Mouse (Mus musculus) gonadal fat pad, adult 2 months (tissue): ENCODE data around the gene Tbx10. TPM values are rescaled to one million over a fixed set of nuclear protein-coding genes. Genes with fewer than 3 reads are reported as not detected.
A peak's percentile ranks its signal among the peaks of the same experiment; 100 is the strongest.
"Not testable (repeated sequence)": the region's sequence is repeated elsewhere in the genome, so short reads cannot be mapped to it uniquely, and the experiment has no call there.

Experiments used
- DNase-seq: peaks from one replicate; pipeline ENCODE4 v3.0.0-alpha.2; 2012; ENCODE audit warnings: low read depth
- polyA plus RNA-seq: library from polyadenylated mRNA; depleted of rRNA; stranded (reverse); fragments of >200 nt; gene quantifications from 2 replicates; pipeline ENCODE4 v1.2.3, GENCODE M21; 2012

Tbx10 gene
- polyA plus RNA-seq, 1 experiment, result not detected

DNA sequence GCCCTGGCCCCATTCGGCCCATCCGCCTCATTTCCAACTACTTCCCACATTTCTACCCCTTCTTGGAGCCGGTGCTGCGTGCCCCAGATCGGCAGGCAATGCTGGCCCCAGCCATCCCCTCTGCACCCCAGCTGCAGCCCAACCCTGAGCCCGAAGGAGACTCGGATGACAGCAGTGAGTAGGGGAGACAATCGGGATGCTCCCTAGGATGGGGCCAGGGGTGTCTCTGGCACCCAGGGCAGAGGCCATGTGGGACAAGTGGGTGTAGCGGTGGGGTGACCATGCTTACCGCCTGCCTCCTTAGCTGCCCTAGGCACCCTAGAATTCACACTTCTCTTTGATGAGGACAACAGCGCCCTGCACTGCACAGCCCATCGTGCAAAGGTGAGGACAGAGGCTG lies 11.1 kb downstream of the Tbx10 start:
- no peak for DNase-seq

DNA sequence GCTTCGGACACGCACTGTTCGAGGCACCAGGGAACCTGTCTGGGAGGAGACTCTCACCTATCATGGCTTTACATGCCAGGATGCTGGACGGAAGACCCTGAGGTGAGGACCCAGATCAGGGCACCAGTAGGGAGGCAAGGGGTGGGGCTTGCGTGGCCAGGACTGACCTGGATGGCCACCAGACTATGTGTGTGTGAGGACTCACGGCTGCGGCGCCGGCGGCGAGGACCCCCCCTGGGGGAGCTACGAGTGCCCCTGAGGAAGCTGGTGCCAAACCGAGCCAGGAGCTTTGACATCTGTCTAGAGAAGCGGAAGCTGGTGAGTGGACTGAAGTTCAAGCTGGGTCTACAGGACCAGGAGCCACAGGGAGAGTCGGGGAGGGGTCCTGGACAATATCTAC lies 11.8 kb downstream of the Tbx10 start:
- DNase-seq, result no peak

DNA sequence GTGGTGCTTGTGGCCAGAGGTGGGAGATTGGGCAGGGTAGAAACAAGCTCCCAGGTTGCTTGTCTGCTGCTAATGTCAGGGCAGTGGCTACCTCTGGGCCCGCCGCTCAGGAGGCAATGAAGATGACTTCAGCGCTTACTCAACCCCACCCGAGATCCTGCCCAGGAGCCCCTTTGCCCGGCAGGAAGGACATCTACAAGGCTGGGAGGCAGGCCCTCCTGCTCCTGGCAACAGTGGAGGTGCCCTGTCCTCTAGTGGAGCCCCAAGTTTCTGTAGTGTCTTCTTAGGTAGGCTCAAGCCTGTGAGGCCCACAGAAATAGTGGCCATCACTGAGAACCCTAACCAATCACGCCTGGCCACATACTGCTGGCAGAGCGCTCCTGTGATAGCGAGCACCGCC lies 12.5 kb downstream of the Tbx10 start:
- DNase-seq, result no peak

DNA sequence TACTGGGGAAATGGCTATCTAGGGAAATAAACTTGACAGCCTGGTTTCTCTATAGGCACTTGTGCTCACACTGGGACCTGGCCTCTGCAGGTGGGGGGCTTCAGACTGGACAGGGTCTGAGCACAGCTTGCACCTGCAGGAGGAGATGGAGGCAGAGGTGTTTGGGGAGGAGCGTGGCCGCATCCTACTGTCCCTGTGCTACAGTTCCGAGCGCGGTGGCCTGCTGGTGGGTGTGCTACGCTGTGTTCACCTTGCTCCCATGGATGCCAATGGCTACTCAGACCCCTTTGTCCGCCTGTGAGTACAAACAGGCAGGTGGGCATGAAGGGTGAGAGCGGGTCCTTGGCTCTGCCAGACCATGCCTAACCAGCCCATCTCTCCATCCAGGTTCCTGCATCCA lies 13.4 kb downstream of the Tbx10 start:
- no peak for DNase-seq

DNA sequence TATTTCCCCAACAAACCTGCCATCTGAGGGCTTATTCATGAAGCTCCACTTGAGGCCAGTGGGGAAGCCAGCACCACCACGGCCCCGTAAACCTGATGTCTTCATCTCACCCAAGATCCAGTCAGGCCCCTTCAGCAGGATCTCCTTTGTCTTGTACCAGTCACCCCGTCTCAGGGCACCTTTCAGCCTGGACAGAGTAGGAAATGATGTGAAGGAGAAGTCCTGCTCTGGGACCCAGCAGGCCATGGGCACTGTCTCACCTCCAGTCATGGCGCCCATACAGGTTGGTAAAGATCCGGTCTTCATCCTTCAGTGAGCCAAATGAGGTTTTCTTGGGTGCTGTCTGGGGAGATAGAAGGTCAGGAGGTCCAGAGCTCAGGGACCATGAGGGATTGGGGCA lies 18.5 kb downstream of the Tbx10 start:
- DNase-seq, result no peak

DNA sequence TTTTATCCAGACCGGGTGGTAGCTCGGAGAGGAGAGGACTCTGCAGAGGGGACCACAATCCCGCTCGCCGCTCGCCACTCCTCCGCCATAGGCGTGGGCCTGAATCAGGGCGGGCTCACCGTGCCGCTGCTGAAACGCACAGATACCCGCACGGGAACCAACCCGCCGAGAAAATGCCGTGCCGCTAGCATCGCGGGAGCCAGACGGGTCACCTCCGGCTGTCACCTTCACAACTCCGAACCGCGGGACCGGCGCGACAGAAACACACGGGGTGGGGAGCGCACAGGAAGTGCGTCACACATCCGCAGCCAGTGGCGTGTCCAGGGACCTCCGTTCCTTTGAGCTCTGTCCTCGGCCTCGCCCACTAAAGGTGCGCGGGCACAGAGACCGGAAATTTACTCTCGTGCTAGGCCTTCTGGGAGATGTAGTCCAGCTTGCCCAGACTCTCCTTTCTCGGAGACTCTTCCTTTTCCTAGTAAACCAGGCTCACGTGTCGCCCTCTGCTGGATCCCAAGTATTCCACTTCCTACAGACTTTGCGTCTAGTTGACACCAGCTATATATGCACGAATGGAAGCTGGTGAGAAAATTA lies 20.0 kb downstream of the Tbx10 start, which contains the start of gene Ndufv1:
Ndufv1 (minus strand) TSS at position 375 of the 591 bp plus-strand sequence.
- DNase-seq, result peak; percentile 87

DNA sequence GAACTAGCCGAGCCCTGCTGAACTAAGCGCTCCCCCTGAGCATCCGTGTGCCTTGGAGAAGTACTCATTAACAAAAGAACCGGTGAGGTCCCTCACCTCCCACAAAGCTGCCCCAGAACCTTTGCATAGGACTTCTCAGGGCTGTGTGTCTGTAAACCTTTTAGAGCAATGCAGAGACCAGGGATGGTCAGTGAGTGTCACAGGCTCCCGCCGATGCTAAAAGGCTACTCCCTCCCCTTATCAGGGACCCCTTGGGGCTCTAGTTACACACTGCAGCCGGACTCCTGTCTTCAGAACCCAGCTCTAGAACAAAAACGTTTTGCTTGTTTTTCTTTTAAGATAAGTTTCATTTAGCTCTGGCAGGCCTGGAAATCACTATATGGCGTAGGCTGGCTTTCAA lies 20.5 kb downstream of the Tbx10 start:
- DNase-seq, result no peak

DNA sequence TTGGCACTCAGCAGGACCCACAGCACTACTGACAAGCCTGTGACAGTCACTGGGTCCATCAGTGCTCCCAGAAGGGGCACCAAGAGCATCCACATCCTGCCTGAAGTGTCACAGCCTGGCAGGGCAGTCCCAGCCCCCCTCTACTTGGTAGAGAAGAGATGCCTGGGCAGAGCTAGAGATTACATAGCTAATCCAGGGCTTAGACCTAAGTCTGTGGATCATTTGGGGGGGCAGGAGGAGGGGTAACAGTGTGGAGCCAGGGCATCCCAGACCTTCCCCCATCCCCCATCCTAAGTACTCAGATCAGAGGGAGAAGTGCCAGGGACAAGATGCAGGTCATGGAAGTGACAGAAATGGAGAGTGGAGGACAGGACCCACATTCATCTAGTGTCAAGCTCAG lies 22.2 kb downstream of the Tbx10 start:
- no peak for DNase-seq

DNA sequence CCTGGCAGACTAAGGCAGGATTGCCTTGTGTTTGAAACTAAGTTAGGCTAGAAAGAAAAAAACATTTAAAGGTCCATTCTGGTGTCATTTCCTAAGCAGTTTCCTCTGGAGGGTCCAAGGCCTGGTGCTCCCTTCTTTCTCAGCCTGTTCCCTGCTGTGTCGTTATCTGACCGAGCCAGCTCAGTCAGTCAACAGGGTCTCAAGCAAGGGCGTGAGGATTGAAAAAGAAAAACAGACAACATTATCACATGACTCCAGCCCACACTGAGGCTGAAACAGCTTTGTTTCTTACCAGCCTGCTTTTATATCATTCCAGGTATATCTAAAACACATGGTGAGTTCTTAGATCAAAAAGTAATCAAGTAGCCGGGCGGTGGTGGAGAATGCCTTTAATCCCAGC lies 23.1 kb downstream of the Tbx10 start:
- no peak for DNase-seq

DNA sequence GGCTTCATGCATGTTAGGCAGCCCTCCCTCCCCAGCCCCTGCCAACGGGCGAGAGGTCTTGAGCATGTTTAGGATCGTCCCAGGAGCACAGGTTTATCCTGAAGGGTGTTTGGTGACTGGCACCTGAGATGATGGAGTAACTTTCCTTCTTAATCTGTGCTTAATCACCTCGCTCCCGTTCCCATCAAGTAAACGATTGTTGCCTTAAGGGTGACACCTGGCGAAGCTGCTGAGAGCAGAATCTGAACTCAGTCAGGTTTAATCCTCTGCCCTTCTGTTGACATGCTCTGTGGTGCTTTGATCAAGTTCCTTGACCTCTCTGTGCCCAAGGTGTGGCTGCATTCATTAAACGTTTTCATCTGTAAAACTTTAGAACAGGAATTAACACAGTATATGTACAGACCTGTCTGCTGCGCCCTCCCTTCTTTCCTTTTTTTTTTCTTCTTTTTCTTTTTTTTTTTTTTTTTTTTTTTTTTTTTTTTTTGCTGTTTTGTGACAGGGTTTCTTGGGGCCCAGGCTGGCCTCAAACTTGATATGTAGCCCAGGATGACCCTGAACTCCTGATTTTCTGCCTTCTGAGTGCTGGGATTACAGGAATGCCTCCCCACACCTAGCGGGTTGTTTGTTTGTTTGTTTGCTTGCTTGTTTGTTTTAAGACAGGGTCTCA lies 25.5 kb downstream of the Tbx10 start:
- peak; percentile 72 for DNase-seq

DNA sequence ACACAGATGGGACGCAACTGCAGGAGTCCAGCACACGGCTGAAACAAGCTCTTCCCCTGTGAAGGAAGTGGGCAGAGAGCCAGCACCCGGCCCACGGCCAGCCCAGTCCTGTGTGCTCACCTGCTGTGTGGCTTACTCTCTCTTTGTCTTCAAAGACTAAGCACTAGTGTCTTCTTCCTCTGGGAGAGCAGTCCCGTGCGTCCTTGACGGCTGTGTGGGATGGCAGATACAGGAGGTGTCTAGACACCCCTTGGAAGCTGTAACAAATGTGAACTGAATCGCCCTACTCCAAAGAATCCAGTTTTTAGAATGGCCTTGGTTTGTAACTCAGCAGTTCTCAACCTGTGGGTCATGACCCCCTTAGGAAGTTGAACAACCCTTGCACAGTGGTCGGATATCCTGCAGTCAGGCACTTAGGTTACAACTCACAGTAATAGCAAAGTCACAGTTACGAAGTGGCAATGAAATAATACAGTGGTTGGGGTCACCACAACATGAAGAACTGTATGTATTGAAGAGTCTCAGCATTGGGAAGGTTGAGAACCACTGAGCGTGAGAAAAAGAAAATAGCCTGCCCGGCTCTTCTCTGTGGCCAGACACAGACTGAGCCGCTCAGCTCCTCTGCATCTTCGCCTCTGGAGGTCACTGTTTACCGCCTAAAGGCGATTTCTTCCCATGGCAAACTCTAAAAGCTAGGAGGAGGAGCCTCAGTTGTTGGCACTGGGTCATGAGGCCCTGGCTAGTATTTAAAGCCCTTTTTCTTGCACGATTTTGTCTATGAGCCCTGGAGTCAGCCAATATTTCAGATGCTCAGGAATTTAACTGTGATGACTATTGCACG lies 26.4 kb downstream of the Tbx10 start:
- peak; percentile 44 for DNase-seq

DNA sequence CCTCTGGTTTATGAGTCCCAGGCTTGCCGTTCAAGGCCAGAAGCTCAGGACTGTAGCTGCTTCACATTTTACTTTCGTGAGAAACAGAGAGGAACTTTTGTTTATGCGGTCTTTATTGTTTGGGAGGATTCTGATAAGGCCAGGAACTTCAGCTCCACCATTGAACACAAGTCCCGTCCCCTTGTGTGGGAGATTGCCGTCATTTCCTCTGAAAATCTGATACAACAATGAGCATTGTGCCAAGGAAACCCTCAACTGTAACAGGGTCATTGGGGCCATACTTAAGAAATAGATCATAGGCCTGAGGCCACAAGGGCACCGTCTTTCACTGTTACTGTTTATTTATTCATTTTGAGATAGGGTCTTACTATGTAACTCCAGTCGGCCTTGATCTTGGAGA lies 30.6 kb downstream of the Tbx10 start:
- DNase-seq, result no peak

DNA sequence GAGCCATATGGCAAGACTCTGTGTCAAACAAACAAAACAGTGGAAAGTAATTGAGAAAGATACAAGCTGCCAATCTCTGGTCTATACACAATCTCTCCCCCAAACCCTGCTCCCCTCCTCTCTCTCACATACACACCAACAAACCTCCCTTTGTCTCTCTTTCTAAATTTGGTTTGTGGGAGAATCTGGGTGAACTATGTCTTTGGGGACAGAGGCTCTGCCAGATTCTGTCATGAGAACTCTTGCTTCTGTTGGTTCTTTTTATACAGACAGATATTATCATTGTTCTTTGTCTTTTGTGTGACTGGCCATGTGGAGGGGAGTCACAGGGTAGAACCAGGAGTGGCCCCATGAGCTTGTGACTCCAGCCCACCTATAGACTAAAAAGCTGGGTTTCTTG lies 35.0 kb downstream of the Tbx10 start:
- no peak for DNase-seq

DNA sequence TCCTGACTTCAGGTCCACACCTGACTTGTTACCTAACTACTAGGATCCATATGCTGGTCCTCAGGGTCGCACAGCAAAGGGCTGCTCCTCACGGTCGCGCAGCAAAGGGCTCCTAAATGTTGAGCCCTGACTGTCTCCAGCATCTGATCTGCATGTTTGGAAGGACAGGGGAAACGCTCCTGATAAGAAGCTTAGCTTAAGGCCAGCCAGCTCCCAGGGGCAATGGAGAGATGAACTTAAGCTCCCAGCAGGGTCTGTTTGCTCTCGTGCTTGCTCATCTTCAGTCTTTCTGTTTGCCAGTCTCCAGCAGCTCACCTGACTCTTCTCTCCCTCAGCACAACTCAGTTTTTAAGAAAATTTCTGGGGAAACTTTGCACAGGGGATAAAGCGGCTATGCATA lies 40.1 kb downstream of the Tbx10 start:
- DNase-seq, result no peak

DNA sequence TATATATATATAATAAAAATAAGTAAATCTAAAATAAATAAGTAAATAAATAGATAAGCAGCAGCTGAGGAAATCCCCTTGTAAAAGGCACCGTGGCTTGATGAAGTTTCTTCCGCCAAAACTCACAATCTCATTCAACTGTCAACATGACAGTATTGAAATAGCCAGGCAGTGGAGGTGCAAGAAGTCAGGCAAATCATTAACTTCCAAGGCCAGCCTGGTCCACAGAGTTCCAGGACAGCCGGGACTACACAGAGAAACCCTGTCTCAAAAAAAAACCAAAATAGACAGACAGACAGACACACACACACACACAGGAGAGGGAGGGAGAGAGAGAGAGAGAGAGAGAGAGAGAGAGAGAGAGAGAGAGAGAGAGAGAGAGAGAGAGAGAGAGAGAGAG lies 40.7 kb downstream of the Tbx10 start:
- no peak for DNase-seq

DNA sequence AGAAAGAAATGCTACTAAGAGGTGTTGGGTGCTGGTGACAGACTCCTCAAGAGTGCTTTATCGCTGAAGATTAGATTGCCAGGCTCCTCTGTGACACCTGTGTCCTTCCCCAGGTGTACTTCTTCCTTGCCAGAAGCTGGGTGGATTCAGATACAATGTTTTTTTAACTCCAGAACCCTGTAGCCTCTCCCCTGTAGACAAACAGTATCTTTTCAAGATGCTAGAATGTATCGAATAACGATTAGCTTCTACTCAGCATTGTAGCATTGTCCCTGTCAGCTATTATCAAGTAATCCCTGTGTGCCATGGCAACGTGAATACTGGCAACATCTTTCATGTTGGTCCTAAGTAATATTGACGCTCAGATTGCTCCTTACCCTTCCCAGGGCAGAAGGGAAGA lies 41.2 kb downstream of the Tbx10 start:
- no peak for DNase-seq

DNA sequence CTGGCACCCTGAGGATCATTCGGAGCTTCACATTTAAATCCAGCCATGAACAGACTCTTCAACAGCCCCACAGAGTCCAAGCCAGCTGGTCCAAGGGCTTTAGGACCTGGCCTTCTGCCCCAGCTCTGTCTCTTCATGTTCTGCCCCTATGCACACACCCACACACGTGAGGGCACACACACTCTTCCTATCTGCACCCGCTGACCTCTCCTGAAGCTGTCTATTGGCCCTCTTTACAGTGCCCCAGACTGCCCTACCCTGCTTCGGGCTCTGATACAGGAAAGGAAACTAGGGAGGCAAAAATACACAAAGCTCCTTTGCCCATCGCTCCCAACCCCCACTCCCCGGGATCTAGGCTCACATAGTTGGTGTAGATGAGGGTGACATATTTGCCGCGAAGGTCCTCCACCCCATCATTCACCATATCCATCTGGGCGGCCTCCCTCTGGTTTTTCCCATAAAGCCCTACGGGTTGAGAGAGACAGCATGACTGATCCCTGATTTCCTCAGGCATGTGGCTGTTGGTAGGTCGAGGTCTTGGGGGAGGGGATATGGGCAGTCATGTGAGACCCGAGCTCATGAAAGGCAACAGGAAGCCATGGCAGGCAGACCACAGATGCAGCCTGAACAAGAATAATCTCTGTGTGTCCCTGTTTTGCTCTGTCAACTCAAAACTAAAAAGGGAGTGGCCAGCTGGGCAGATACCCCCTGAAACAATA lies 43.9 kb downstream of the Tbx10 start:
- DNase-seq, result no peak

DNA sequence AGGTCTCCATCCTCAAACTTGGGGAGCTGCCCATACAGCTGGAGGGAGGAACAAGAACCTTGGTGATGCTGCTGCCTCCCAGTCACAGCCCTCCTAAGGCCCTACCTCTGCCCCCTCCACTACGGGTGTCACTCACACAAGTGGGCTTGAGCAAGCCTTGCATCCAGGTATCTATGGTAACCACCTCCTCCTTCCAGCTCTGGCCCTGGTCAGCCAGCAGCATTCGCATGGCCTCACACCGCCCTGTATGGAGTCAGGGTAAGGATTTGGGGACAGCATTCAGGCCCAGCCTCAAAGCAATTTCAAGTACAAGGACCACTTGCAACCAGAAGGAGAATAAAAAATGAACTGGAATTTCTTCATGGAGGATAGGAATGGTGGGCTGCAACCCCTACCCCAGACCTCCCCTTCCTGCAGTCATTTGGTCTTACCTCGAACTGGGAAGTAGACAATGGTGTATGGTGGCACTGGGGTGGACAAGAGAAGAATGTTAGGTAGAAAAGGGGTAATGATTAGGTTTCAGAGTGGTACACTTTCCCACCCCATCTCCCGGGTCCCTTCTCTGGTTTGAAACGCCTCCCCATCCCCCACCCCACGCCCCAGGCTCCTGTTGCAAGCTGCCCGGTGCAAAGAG lies 44.7 kb downstream of the Tbx10 start:
- DNase-seq, result not testable (repeated sequence)

DNA sequence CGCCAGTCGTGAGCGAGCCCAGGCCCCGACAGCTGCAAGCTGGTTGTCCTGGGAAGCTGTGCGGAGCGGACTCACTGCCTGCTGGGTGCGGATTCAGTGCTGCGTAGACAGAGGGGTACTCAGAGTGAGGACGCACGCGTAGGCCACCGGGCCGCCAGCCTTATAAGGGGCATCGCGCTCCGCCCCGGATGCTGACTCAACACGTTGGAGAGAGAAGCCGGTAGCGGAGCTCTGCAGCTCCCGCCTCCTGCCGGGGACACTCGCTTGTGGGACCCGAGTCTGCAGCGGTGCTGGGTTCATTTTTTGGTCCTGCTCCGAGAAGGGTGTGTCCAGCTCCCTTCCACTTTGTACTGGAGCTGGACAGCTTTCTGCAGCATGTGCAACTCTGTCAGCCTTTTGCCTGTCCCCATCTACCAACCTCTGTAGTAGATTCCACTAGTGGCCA lies 45.3 kb downstream of the Tbx10 start, which contains the start of gene Gstp1:
Gstp1 (minus strand) TSS at position 198 of the 445 bp plus-strand sequence.
- no peak for DNase-seq

DNA sequence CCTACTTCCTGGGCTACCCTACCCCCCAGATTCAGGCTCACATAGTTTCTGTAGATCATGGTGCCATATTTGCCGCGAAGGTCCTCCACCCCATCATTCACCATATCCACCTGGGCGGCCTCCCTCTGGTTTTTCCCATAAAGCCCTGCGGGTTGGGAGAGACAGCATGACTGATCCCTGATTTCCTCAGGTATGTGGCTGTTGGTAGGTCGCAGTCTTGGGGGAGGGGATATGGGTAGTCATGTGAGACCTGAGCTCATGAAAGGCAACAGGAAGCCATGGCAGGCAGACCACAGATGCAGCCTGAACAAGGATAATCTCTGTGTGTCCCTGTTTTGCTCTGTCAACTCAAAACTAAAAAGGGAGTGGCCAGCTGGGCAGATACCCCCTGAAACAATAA lies 48.4 kb downstream of the Tbx10 start:
- not testable (repeated sequence) for DNase-seq

DNA sequence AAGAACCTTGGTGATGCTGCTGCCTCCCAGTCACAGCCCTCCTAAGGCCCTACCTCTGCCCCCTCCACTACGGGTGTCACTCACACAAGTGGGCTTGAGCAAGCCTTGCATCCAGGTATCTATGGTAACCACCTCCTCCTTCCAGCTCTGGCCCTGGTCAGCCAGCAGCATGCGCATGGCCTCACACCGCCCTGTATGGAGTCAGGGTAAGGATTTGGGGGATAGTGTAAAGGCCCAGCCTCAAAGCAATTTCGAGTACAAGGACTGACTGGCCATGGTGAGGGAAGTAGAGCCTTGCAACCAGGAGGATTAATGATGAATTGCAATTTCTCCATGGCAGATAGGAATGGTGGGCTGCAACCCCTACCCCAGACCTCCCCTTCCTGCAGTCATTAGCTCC lies 48.9 kb downstream of the Tbx10 start:
- not testable (repeated sequence) for DNase-seq

DNA sequence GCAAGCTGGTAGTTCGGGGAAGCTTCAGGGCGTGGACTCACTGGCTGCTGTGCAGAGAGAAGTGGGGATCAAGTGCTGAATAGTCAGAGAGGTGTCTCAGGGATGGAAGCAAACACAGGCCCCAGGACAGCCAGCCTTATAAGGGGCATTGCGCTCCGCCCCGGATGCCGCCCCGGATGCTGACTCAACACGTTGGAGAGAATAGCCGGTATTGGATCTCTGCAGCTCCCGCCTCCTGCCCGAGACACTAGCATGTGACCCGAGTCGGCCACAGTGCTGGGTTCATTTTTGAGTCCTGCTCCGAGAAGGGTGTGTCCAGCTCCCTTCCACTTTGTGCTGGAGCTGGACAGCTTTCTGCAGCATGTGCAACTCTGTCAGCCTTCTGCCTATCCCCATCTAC lies 49.6 kb downstream of the Tbx10 start:
- DNase-seq, result no peak
